Mouse (Mus musculus) ovary, adult 18-20 months (tissue): Measurements from ENCODE around the gene Ung.
A peak's percentile ranks its signal among the peaks of the same experiment; 100 is the strongest.

Experiments used
- DNase-seq: peaks from one replicate; pipeline ENCODE4 v3.0.0; 2022; ENCODE audit warnings: low spot score, mixed read lengths

The Ung gene

DNA sequence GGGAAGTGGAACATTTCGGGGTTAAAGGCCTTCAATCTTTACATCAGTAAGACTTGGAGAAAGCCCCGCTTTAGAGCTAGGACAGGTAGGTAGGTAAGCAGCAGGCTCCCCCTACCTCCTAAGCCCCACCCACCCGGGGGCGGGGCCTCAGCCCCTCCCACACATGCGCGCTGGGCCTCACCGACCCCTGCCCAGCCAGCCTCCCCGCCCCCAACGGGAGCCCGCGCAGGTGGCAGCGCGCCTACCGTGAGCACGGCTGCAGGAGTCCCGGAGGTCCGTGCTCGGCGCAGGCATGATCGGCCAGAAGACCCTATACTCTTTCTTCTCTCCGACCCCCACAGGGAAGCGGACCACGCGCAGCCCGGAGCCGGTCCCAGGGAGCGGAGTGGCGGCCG is at the start of gene Ung:
Gene Ung, plus strand, starts transcription at position 176 of the 395 bp plus-strand sequence.
- no peak for DNase-seq

DNA sequence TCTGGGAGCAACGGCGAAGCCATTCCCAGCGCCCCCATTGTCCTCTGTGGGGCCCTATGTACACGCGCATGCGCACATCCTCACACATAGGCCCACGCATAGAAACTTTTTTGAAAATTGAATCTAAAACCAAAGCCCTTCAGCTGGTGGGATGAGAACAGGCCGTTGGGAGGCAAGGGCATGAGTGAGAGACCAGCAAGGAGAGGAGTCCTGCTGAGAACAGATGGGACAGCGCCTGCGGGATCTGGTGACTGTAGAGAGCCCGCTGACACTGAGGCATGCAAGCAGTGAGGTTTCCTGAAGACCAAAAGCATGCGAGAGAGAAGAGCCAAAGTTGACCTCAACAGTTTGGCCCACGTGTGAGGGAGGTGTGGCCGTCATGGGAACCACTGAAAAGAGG is 44.7 kb upstream of the Ung start:
- no peak for DNase-seq

GRCm38 (mm10) chr5:114087875-114088480 is 42.2 kb upstream of the Ung start:
- no peak for DNase-seq

DNA sequence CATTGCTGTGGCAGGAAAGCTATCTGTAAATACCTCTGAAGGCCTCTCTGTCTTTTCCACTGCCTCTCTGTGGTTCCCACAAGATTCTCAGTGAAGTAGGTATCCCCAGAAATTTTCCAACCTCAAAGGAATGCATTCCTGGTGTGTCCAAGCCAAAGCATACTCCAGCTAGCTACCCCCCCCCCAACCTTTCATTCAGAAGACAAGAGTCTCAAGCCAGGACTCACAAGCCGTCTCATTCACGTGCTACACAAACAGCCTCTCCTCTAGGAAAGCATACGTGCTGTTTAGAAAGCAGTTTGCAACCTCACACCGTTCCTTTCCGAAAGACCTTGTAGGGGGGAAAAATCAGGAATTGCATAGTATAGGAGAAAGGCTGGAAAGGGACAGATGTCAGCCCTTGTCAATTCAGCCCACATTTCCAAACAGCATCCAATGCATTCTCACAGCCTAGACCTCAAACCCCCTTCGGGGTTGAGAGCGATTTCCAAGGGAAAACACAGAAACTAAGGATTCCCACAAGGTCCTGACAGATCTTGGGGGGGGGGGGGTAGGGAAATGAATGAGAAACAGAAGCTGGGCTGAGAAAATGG is 39.7 kb upstream of the Ung start:
- DNase-seq, result no peak

GRCm38 (mm10) chr5:114091057-114091807 is 39.0 kb upstream of the Ung start, which contains the start of gene Svop:
TSS of gene Svop (minus strand) at chr5:114091570.
- peak; percentile 75 for DNase-seq

GRCm38 (mm10) chr5:114099709-114100389 is 30.3 kb upstream of the Ung start:
- DNase-seq, result peak; percentile 81

- no peak for DNase-seq
Measured at GRCm38 (mm10) chr5:114100390-114101099, 29.6 kb upstream of the Ung start.

DNA sequence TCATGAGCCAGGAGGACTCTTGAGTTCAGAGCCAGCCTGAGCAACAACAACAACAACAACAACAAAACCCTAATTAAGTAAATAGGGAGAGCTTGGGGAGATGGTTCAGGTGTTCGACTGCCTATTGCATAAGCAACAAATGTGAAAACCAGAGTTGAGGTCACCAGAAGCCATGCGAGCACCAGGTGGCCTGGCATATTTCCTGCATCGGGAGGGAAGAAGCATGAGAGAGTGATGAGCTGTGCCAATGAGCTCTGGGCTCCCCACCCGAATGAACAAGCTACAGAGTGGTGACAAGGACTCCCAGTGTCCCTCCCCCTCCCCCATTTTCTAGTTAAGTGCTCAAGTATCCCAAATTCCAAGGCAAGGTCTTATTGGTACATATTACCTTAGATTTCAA is 28.3 kb upstream of the Ung start:
- no peak for DNase-seq

DNA sequence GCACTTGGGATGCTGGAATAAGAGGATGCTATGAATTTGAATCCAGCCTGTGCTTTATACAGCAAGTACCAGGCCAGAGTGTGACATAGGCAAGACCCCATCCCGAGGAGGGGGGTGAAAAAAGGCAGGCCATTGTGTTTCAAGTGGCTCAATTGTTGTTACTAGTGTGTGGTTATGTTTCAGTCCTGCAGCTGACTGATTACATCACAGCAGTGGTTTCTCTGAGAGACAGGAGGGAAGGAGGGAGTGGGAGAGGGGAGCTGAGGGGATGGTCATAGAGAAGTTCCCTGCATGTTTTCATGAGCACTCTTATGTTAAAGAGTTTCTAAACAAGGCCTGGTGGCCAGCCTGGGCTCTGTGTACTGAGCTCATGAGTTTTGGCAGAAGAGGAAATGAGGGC is 27.4 kb upstream of the Ung start:
- DNase-seq, result no peak

DNA sequence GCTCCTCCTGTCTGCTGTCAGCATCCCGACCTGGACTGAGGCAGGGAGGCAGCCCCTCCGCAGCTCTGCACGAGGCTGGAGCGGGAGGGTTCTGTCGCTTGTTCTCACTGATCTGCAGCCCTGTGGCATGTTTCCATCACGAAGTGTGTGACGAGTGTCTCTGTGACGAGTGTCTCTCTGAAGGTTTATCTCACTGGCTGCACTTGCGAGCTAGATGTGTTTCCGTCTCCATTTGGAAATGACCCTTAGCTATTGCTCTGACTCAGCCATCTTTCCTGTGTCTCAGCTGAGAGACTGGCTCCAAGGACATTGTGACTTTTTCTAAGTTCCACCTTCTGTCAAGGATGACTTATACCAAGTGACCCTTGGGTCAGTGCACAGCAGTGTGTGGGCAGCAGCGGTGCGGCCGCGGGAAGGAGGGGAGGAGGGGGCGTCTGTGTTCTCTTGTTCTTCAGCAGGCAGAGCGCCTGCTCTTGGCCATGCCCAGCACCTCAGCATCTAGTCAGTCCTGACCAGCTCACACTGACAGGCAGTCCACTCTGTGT is 23.7 kb upstream of the Ung start:
- DNase-seq, result no peak

GRCm38 (mm10) chr5:114113334-114113733 is 16.9 kb upstream of the Ung start:
- DNase-seq, result no peak

DNA sequence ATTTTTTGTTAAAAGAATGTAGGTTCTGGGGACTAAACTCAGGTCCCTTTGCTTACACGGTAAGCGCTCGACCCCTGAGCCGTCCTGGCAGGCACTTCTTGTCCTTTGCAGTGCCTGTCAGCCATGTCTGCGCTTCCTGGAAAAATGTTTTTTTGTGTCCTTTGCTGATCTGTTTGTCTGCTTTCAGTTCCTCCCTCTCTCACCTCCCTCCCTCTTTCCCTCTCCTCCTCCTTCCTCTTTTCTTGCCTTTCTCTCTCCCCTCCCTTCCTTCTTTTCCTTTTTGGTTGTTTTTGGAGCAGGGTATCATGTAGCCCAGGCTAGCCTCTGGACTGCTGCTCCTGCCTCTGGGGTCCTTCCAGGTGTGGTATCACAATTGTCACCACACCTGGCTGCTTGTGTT is 15.2 kb upstream of the Ung start:
- no peak for DNase-seq

DNA sequence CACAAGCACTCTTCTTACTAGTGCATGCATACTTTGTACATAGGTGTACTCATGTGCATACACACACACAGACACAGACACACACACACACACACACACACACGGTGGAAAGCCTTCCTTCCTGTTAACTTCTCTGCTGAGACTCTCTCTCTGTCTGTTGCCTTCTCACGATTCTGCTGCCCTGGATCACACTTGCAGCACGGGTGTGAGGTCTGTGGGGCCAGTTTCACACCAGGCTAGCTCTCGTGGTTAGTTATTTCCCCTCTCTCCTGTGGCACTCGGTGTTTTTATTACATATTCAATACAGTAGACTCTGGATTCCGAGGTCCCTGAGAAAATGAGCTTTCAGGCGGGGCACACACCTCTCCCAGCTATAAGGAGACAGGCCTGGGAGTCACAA is 13.6 kb upstream of the Ung start:
- DNase-seq, result no peak

GRCm38 (mm10) chr5:114119806-114120205 is 10.4 kb upstream of the Ung start:
- no peak for DNase-seq

DNA sequence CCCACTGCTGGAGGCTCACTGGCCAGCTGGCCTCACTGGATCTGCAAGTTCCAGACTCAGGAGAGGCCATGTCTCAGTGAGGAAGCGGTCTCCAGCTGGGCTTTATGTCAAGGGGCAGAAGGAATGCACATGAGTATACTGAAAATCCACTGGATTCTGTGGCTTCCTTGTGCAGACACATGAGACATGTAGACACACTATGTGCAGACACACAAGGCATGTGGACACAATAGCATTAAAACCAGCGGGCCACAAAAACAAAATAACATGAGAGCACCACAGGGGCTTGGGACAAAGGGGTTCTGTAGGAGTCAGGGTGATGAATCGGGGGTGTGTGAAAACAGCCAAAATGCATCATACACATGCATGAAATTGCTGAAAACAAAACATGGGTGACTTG is 4.2 kb upstream of the Ung start:
- no peak for DNase-seq

DNA sequence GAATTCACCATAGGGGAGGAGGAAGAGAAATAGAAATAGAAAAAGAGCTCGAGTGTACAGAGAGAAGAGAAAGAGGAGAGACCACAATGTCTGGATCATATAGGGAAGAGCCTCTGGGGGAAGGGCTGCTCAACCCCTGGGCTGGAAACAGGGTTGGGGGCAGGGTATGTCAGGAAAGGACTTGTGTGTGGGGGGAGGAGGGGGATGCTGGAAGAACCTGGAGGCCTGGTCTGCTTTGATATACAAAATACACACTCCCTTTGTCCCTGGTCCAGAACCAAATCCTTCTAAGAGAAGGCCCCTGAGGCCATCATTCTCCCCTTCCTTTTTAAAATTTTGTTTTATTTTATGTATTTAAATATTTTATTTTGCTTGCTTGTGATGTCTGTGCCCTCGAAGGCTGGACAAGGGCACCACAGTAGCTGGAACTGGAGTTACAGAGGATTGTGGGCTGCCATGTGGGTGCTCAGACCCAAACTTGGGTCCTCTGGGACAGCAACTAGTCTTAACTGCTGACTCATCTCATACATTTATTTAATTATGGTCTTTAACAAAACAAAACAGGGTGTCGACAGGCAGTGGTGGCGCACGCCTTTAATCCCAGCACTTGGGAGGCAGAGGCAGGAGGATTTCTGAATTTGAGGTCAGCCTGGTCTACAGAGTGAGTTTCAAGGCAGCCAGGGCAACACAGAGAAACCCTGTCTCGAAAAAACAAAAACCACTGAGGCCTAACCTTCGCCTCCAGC is 3.5 kb upstream of the Ung start:
- DNase-seq, result no peak

DNA sequence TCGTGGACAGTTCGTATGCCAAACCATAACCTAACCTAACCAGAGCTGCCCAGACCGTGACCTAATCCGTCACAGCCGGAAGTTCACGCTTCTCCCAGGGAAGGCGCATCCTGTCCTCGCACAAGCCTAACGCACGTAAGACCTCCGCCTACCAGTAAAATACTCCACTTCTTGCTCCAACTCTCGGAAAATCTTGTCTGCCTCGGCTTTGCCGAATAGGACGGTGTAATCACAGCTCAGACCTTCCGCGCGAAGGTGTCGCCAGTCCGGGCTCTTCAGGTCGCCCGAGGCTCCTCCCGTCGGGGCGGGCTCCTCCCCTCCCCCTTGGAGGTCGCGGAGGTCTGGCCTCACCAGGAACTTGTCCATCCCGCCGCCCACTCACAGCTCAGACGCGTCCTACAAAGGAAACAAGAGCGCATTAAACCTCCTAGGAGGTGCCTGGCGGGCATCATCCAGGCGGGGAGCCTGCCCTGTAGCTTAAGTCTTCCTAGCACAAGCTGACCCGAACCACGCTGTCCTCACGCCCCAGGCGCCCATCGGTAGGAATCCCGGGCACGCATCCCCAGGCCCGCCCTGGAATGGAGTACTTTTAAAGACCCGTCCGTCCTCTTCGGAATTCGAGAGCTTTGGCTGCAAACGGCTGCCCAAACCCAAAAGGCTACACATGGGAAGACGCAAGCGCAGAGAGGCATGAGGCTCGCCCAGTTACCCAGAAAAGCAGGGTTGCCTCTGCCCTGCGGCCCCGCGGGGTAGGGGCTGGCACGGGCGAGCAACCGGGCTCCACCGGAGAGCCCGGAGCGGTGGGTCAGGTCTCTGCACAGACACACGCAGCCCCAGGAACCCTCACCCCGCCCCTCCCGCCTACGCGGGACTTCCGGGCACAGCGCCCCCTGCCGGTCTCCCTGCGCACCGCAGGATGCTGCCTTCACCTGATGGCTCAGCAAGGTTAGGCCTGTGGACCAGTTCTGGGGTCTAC is 2.5 kb upstream of the Ung start, which contains the start of gene Alkbh2:
Gene Alkbh2, minus strand, starts transcription at position 845 of the 976 bp plus-strand sequence.
- DNase-seq, result peak; percentile 63

- no peak for DNase-seq
Measured at GRCm38 (mm10) chr5:114129550-114130210, 506 bp upstream of the Ung start.
